Mouse (Mus musculus): ENCODE data around the gene Rps27. TPM values are rescaled to one million over a fixed set of nuclear protein-coding genes. Genes with fewer than 3 reads are reported as not detected.
A peak's percentile ranks its signal among the peaks of the same experiment; 100 is the strongest.
"Not testable (repeated sequence)": the region's sequence is repeated elsewhere in the genome, so short reads cannot be mapped to it uniquely, and the experiment has no call there.

The Rps27 gene
- polyA plus RNA-seq (2015; fragmentation: Nextera tagmentation; extraction: Ambion mirVana) = 766 and 874 TPM in 2 replicates

DNA sequence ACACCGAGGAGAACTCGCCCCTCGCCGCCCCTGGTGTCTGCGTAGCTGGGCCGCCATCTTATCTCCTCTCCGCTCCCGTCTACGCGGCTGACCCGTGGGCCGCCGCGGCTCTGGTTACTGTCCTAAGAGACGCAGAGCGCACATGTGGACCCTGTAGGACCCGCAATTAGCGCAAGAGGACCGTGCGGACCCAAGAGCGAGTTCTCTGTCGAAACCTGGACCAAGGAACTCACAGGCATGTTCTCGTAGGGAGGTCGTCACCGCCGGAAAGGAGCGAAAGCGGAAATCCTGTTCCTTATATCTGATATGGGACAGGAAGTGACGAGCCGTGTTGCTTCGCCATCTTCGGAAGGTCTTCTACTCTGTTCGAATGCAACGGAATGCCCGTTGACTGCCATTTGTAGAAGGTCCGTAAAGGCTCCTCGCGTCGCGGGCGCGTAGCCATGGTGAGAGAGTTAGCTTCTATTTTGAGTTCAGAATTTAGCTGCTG, at the start of gene Rps27, which contains the start of gene Rab13:
Gene Rps27 (minus strand): TSS at position 275 of the 490 bp plus-strand sequence.
Gene Rab13 (plus strand): TSS at position 319 of the 490 bp plus-strand sequence.
- under 1% methylated on average over 42 of the region's 42 CpGs for WGBS
- Histone ChIP-seq H3K9ac (peak within 1 kb of the TSS; percentile 89), H3K27me3 (no peaks in the 10 kb centered on the region), H3K27ac (peak within 1 kb of the TSS; percentile 91), H3K4me2 (peak within 1 kb of the TSS; percentile 93), H3K36me3 (peaks cover 39% of the 10 kb centered on the region), H3K4me3 (peak within 1 kb of the TSS; percentile 94), H3K4me1 (replicated peaks) (peaks cover 33% of the 10 kb centered on the region), H3K9me3 (replicated peaks) (no peaks in the 10 kb centered on the region)
- peak; percentile 93 for ATAC-seq (replicated peaks; ENCODE audit: insufficient number of reproducible peaks, insufficient read depth, low FRiP score, low read depth)

DNA sequence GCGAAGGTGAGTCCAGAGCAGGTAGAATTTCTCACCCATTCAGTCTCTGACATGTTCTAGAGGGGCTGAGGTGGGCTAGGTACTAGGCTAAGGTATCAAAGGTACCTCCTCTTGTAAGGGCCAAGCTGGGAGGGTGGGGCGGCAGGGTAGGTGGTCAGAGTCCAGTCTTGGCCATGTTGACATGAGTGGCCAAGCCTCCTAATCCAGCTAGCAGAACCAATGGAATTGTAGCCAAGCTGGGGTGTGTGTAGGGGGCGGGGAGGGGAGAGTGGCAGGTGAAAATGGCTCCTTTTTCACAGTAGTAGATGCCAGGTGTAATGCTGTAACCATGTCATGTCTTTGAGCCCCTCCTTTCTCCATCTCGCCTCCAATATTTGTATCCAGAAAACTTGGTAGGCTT, 45.1 kb upstream of the Rps27 start:
- Histone ChIP-seq H3K9ac (no peak overlapping the region), H3K4me2 (no peak overlapping the region), H3K4me1 (replicated peaks) (peaks cover 11% of the 10 kb centered on the region), H3K27me3 (no peaks in the 10 kb centered on the region), H3K9me3 (replicated peaks) (no peaks in the 10 kb centered on the region), H3K27ac (no peak overlapping the region), H3K36me3 (peaks cover 59% of the 10 kb centered on the region), H3K4me3 (no peak overlapping the region)
- ATAC-seq (replicated peaks; ENCODE audit: insufficient number of reproducible peaks, insufficient read depth, low FRiP score, low read depth) = no peak
- 85% methylated on average over 4 of the region's 4 CpGs for WGBS

DNA sequence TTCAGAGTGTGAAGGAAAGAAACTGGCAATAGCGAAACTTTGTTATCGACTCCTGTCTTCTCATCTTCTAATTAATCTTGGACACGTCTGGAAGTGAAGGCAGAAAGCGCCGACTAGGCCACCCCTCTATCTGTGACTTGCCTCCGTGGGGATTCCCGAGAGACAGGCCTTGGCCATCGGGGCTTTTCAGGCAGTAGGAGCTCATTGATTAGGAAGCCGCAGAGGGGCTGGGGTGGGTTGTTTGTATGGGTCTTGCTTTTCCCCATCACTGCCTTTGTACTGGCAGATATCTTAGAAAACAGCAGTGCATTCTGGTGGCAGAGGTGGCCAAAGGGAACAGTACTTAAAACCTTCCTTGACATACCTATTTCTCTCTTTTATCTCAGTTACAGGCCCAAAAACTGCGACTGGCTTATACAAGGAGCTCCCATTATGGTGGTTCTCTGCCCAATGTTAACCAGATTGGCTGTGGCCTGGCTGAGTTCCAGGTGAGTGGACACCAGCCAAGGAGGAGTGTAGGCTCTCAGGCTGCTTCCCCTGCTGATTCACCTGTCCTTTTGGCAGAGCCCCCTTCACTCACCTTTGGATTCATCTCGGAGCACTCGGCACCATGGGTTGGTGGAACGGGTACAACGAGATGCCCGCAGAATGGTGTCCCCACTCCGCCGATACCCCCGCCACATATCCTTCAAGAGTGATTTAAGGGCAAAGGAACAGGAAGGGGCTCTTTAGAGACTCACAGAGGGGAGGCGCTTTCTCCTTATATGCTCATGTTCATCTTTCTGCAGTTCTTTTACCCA, 43.5 kb upstream of the Rps27 start:
- Histone ChIP-seq H3K36me3 (peaks cover 43% of the 10 kb centered on the region), H3K9me3 (replicated peaks) (no peaks in the 10 kb centered on the region), H3K4me2 (no peak overlapping the region), H3K4me3 (no peak overlapping the region), H3K27ac (no peak overlapping the region), H3K4me1 (replicated peaks) (peaks cover 14% of the 10 kb centered on the region), H3K27me3 (no peaks in the 10 kb centered on the region), H3K9ac (no peak overlapping the region)
- 88% methylated on average over 19 of the region's 19 CpGs for WGBS
- no peak for ATAC-seq (replicated peaks; ENCODE audit: insufficient number of reproducible peaks, insufficient read depth, low FRiP score, low read depth)

DNA sequence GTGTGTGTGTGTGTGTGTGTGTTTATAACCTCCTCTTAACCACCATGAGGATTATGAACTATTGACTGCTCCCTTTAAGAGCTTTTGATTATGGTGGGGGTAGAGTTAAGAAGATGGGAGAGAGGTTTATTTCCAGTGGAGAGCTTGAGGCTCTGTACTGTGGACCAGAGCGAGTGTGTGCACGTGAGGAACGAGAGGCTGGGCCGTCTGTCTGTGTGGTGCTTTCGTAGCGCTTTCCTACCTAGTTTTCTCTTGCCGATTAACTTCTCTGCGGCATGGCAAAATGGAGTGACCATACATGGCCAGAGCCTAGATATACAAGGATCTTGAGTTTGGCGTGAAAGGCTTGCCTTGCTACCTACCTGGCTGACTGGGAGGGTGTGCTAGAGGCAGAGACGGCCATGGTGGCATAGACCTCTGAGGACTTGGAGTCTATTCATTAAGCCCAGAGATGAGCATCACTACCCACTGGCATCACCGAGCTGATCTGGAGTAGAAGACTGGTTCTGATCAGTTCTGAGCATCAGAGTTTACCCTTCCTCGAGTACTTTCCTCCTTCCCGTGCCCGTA, 42.4 kb upstream of the Rps27 start:
- ATAC-seq (replicated peaks; ENCODE audit: insufficient number of reproducible peaks, insufficient read depth, low FRiP score, low read depth) = no peak
- peak overlapping the region; percentile 73; the same call in 1 of the 2 replicates for H3K4me2 ChIP-seq
- H3K9me3 ChIP-seq (replicated peaks) = no peaks in the 10 kb centered on the region
- 90% methylated on average over 14 of the region's 14 CpGs for WGBS
- H3K4me1 ChIP-seq (replicated peaks) = peaks cover 14% of the 10 kb centered on the region
- H3K9ac ChIP-seq = no peak overlapping the region
- no peaks in the 10 kb centered on the region for H3K27me3 ChIP-seq
- no peak overlapping the region for H3K4me3 ChIP-seq
- peaks cover 45% of the 10 kb centered on the region for H3K36me3 ChIP-seq
- H3K27ac ChIP-seq = no peak overlapping the region

DNA sequence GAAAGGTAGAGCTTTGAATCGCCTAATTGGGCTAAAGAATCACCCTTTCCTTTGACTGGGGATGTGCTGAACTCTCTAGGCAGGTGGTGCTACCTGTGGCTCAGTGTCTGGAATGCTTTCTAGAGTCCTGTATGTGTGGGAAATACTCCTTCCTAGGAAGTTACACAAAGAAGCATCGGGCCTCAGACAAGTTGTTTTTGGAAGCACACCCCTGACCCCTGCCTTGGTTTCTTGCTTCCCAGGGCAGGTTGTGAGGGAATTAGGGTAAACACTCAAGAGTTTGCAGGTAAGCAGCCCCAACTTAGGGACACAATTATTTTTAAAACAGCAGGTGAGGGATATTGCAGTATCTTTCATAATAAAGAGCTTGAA, 41.7 kb upstream of the Rps27 start:
- Histone ChIP-seq H3K27ac (peak overlapping the region; percentile 92; the same call in 1 of the 2 replicates), H3K4me3 (peak overlapping the region; percentile 97), H3K4me2 (peak overlapping the region; percentile 73), H3K4me1 (replicated peaks) (peaks cover 17% of the 10 kb centered on the region), H3K36me3 (peaks cover 42% of the 10 kb centered on the region), H3K9me3 (replicated peaks) (no peaks in the 10 kb centered on the region), H3K9ac (peak overlapping the region; percentile 94), H3K27me3 (no peaks in the 10 kb centered on the region)
- ATAC-seq (replicated peaks; ENCODE audit: insufficient number of reproducible peaks, insufficient read depth, low FRiP score, low read depth) = no peak
- 16% methylated on average over 2 of the region's 2 CpGs for WGBS

DNA sequence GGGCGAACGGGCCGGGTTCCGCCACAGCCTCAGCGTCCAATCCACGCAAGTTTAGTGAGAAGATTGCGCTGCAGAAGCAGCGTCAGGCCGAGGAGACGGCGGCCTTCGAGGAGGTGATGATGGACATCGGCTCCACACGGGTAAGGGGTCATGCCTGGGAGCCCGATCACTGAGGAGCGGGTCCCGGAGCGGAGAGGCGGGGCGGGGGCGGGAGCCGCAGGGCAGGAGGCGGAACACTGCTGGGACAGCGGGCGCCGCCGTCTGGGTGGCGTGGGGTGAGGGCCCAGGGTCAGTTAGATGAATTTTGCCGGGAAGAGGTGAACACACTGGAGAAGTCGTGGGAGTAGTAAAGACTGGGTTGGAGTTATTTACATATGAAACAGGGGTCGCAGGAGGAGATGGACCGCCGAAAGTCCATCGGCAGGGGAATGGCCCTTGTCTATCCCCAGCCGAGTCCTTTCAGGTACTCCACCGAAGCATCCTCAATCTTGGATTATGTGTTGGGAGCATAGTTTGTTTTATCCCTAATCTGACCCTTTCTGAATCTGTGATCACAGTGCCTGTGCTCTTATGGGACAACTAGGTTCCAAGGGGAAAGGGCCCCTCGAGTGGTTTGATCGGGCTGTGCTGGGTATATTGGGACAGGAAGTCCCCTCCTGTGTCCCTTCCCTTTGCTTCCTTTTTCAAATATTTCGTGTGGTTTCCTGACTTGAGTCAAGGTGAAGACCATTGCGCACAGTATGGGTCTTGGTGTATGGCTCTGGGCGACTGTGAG, 41.2 kb upstream of the Rps27 start:
- Histone ChIP-seq H3K4me3 (peak overlapping the region; percentile 97), H3K4me2 (peak overlapping the region; percentile 73), H3K27ac (peak overlapping the region; percentile 92), H3K9ac (peak overlapping the region; percentile 94), H3K27me3 (no peaks in the 10 kb centered on the region), H3K4me1 (replicated peaks) (peaks cover 17% of the 10 kb centered on the region), H3K9me3 (replicated peaks) (no peaks in the 10 kb centered on the region), H3K36me3 (peaks cover 36% of the 10 kb centered on the region)
- WGBS = under 1% methylated on average over 41 of the region's 41 CpGs
- ATAC-seq (replicated peaks; ENCODE audit: insufficient number of reproducible peaks, insufficient read depth, low FRiP score, low read depth) = peak; percentile 62

DNA sequence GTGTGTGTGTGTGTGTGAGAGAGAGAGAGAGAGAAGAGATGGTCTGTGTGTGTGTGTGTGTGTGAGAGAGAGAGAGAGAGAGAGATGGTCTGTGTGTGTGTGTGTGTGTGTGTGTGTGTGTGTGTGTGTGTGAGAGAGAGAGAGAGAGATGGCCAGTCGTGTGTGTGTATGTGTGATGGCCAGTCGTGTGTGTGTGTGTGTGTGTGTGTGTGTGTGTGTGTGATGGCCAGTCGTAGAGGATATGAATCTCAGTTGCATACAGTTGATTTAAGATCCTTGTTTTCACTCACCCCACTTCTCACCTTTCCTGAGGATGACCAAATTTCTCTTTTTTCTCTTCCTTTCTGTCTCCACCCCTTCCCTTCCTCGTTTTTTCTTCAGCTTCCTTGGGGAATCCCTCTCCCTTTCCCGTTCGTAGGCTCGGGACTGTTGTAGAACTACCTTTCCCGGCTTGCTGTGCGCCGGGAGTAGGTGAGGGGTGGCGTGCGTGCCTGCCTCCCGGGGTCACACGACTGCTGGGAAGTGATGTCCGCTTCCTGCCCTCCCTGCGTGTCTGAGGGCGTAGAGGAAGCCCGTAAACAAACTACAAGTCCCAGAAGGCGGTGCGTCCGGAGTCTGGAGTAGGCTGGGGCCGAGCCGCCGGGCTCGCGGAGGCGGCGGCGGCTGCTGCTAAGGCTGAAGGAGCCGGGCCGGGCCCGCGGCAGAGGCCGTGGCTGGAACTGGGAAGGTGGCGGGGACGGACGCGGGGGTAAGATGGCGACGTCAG, 40.4 kb upstream of the Rps27 start, which contains the start of gene Crtc2:
Gene Crtc2 (plus strand): TSS at position 511 of the 766 bp plus-strand sequence.
- ATAC-seq (replicated peaks; ENCODE audit: insufficient number of reproducible peaks, insufficient read depth, low FRiP score, low read depth) = peak; percentile 98
- no peaks in the 10 kb centered on the region for H3K27me3 ChIP-seq
- H3K27ac ChIP-seq = peak within 1 kb of the TSS; percentile 92
- peak within 1 kb of the TSS; percentile 73 for H3K4me2 ChIP-seq
- peak within 1 kb of the TSS; percentile 94 for H3K9ac ChIP-seq
- H3K9me3 ChIP-seq (replicated peaks) = no peaks in the 10 kb centered on the region
- peaks cover 23% of the 10 kb centered on the region for H3K4me1 ChIP-seq (replicated peaks)
- 1% methylated on average over 40 of the region's 40 CpGs for WGBS
- peaks cover 32% of the 10 kb centered on the region for H3K36me3 ChIP-seq
- peak within 1 kb of the TSS; percentile 97 for H3K4me3 ChIP-seq

DNA sequence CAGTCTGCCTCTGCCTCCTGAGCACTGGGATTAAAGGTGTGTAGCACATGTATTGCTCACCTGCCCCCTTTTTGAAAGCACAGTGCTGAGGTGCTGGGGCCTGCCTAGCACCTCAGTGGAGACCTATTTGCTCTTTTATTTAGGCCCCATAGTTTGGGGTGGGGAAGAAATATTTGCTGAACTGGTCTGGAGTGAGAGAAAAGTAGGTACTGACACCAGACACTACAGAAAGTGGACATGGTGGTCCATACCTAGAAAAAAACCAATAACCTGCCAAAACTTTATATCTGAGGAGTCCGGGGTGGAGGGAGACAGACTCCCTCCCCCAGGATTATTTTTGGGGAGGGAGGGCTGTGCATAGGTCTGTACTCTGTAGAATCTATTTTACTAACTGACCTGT, 39.7 kb upstream of the Rps27 start:
- H3K9ac ChIP-seq; ATAC-seq (replicated peaks; ENCODE audit: insufficient number of reproducible peaks, insufficient read depth, low FRiP score, low read depth); H3K9me3 ChIP-seq (replicated peaks); H3K4me3 ChIP-seq; H3K27ac ChIP-seq; H3K27me3 ChIP-seq; H3K4me2 ChIP-seq: not testable (repeated sequence)
- Histone ChIP-seq H3K36me3 (peaks cover 26% of the 10 kb centered on the region), H3K4me1 (replicated peaks) (peaks cover 25% of the 10 kb centered on the region)
- WGBS = 67% methylated on average over 1 of the region's 1 CpGs

DNA sequence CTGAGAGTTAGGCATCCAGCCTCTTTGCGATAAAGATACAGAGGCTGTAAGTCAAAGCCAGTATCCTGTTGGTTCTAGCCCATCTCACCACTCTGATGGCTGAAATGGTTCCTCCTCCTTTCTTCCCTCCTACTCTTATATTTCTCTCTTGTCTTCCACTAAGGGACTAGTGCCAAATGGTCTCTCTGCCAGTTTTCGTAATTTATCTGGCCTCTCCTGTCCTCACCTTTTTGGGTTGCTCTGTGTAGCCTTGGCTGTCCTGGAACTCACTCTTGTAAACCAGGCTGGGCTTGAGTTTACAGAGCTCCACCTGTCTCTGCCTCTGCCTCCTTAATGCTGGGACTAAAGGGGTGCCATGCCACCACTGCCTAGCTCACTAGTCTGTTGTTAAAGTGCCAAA, 39.2 kb upstream of the Rps27 start:
- Histone ChIP-seq H3K36me3 (peaks cover 21% of the 10 kb centered on the region), H3K4me1 (replicated peaks) (peaks cover 26% of the 10 kb centered on the region)
- not testable (repeated sequence) for H3K4me2 ChIP-seq; H3K9ac ChIP-seq; H3K4me3 ChIP-seq; ATAC-seq (replicated peaks; ENCODE audit: insufficient number of reproducible peaks, insufficient read depth, low FRiP score, low read depth); H3K27me3 ChIP-seq; H3K27ac ChIP-seq; H3K9me3 ChIP-seq (replicated peaks)
- 75% methylated on average over 2 of the region's 2 CpGs for WGBS

DNA sequence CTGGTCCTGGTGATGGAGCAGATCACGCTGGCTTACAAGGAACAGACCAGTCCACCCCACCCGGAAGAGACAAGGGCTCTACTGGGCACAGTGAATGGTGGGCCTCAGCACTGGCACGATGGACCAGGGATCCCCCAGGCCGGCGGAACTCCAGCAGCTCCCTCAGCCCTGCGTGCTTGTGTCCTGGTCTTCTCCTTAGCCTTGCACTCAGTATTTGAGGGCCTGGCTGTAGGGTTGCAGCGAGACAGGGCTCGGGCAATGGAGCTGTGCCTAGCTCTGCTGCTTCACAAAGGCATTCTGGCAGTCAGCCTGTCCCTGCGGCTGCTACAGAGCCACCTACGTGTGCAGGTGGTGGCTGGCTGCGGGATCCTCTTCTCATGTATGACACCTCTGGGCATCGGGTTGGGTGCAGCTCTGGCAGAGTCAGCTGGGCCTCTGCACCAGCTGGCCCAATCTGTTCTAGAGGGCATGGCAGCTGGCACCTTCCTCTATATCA, 38.3 kb upstream of the Rps27 start:
- 92% methylated on average over 10 of the region's 12 CpGs for WGBS
- peaks cover 16% of the 10 kb centered on the region; the same call in 1 of the 2 replicates for H3K36me3 ChIP-seq
- H3K9me3 ChIP-seq (replicated peaks); H3K4me2 ChIP-seq; ATAC-seq (replicated peaks; ENCODE audit: insufficient number of reproducible peaks, insufficient read depth, low FRiP score, low read depth); H3K27me3 ChIP-seq; H3K9ac ChIP-seq; H3K4me3 ChIP-seq; H3K27ac ChIP-seq: not testable (repeated sequence)
- H3K4me1 ChIP-seq (replicated peaks) = peaks cover 29% of the 10 kb centered on the region
